Mouse (Mus musculus) intestine, postnatal 0 days (tissue): ENCODE results near the gene Zfp786. TPM values are rescaled to one million over a fixed set of nuclear protein-coding genes. Genes with fewer than 3 reads are reported as not detected.

Source experiments
- ATAC-seq: fragments of 200-750 bp; cut with Nextera tagmentation; 2 replicates; pipeline ENCODE4 v1.8.0; 2017; ENCODE audit warnings: mild to moderate bottlenecking, moderate TSS enrichment, moderate library complexity
- H3K27ac ChIP-seq: fragments of 300-500 bp; sonication (generic); 2 replicates; pipeline ENCODE4 v1.5.1; 2014; ENCODE audit warnings: mild to moderate bottlenecking, low read depth, low read length, moderate library complexity
- H3K27me3 ChIP-seq: fragments of 300-500 bp; sonication (generic); replicated peaks from 2 replicates; pipeline ENCODE4 v1.6.1; 2014; ENCODE audit warnings: low read length, mixed read lengths; ENCODE audit not compliant: control insufficient read depth, insufficient read depth
- H3K36me3 ChIP-seq: fragments of 300-500 bp; sonication (generic); 2 replicates; pipeline ENCODE4 v1.6.1; 2014; ENCODE audit warnings: mild to moderate bottlenecking, moderate library complexity; ENCODE audit not compliant: control insufficient read depth, insufficient read depth
- H3K4me1 ChIP-seq: fragments of 300-500 bp; sonication (generic); replicated peaks from 2 replicates; pipeline ENCODE4 v1.6.1; 2014; ENCODE audit warnings: antibody characterized with exemption, low read length, mixed read lengths; ENCODE audit not compliant: control insufficient read depth, insufficient read depth
- H3K4me2 ChIP-seq: fragments of 300-500 bp; sonication (generic); replicated peaks from 2 replicates; pipeline ENCODE4 v1.6.1; 2014; ENCODE audit warnings: low read depth, mild to moderate bottlenecking, moderate library complexity
- H3K4me3 ChIP-seq: fragments of 300-500 bp; sonication (generic); 2 replicates; pipeline ENCODE4 v1.5.1; 2014; ENCODE audit warnings: low read depth, low read length
- H3K9ac ChIP-seq: fragments of 300-500 bp; sonication (generic); 2 replicates; pipeline ENCODE4 v1.6.1; 2014; ENCODE audit warnings: mild to moderate bottlenecking, low read depth, low read length
- H3K9me3 ChIP-seq: fragments of 300-500 bp; sonication (generic); 2 replicates; pipeline ENCODE4 v1.6.1; 2016; ENCODE audit warnings: mixed run types; ENCODE audit not compliant: control insufficient read depth
- CTCF ChIP-seq: sonication (generic); IDR thresholded peaks from 2 replicates; pipeline ENCODE4 v1.5.1; 2016; ENCODE audit warnings: low read depth, mild to moderate bottlenecking, control low read depth, antibody characterized with exemption, moderate library complexity
- WGBS: fragments of 180-500 bp; shearing (Covaris S2); extraction: QIAGEN DNeasy Blood & Tissue Kit; methylation state at CpG from one replicate; pipeline ENCODE4 v1.1.7; 2014; 5-methylcytosine and 5-hydroxymethylcytosine counted together
- polyA plus RNA-seq: library from polyadenylated mRNA; unstranded; fragments of >200 nt; fragmentation: Nextera tagmentation; extraction: Ambion mirVana; gene quantifications from 2 replicates; pipeline ENCODE4 v1.2.1, GENCODE M21; 2015

Gene Zfp786
- polyA plus RNA-seq = 0.61 and 0.69 TPM in 2 replicates

DNA sequence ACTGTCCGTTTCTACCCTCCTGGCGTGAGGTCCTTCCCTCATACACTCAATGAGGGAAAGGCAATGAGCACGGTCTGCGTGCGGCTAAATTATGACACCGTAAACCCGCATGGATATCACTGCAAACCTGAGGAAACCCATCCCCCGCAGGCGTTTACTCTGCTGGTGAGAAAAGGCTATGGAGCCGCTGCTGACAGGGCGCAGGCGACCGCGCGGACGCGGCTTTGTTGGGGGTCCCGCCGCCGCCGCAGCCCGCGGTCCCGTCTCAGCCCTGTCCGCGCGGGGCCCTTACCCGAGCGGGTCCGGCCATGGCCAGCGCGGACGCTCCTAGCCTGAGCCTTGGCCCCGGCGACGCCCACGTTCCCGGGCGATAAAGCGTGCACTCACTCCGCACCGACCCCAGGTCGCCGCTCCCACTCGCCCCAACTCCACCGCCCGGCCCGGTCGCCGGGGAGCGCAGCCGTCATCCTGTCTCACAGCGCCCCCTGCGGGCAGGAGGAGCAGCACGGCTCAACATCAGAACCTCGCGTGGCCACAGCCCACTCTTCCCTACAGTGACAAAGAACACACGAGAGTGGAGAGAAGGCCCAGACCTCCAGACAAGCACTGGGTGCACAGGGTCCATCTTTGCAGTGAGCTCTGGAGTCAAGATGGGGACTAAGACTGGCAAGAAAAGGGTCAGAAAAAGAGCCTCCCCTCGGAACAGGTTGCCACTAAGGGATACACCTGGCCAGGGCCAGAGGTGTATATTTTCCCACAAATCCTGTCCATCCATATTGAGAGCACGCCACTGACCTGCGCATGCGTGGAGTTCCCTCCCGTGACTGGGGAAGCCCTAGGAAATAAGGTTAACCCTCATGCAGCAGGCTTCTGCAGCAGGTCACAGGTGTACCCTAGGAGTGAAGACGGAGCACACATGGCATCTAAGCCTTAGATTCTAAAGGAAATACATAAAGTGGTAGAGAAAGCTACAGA lies at the start of gene Zfp786:
Gene Zfp786 (minus strand): TSS at position 764 of the 975 bp plus-strand sequence.
- 1% methylated on average over 60 of the region's 64 CpGs for WGBS
- H3K4me3 ChIP-seq = peak within 1 kb of the TSS; percentile 90
- TF ChIP-seq CTCF = peak; percentile 99

DNA sequence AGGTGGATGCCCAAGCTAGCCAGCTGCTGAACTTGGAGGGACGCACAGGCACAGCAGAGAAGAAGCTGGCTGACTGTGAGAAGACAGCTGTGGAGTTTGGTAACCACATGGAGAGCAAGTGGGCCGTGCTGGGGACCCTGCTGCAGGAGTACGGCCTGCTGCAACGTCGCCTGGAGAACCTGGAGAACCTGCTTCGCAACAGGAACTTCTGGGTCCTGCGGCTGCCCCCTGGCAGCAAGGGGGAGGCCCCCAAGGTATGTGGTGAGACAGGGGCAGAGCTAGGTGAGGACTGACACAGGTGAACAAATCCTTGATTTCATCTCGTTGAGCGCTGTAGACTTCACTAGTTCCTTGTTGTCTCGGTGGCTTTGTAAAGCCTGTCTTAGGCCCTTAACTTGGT lies 49.5 kb upstream of the Zfp786 start:
- Histone ChIP-seq H3K4me3 (no peak overlapping the region), H3K36me3 (peaks cover 47% of the 10 kb centered on the region), H3K4me2 (no peak overlapping the region; the same call in 1 of the 2 replicates), H3K27me3 (no peaks in the 10 kb centered on the region), H3K27ac (no peak overlapping the region), H3K9ac (no peak overlapping the region), H3K9me3 (no peaks in the 10 kb centered on the region), H3K4me1 (peaks cover 8% of the 10 kb centered on the region; the same call in 1 of the 2 replicates)
- no peak for ATAC-seq
- TF ChIP-seq CTCF = no peak
- WGBS = 88% methylated on average over 10 of the region's 10 CpGs

More for the DNA sequence above, at the start of gene Zfp786:
- peak within 1 kb of the TSS; percentile 87 for H3K4me2 ChIP-seq
- ATAC-seq = peak; percentile 93
- no peaks in the 10 kb centered on the region for H3K36me3 ChIP-seq
- no peaks in the 10 kb centered on the region for H3K27me3 ChIP-seq
- H3K4me1 ChIP-seq = no peaks in the 10 kb centered on the region
- H3K9ac ChIP-seq = peak within 1 kb of the TSS; percentile 81
- no peaks in the 10 kb centered on the region for H3K9me3 ChIP-seq
- H3K27ac ChIP-seq = peak within 1 kb of the TSS; percentile 41

DNA sequence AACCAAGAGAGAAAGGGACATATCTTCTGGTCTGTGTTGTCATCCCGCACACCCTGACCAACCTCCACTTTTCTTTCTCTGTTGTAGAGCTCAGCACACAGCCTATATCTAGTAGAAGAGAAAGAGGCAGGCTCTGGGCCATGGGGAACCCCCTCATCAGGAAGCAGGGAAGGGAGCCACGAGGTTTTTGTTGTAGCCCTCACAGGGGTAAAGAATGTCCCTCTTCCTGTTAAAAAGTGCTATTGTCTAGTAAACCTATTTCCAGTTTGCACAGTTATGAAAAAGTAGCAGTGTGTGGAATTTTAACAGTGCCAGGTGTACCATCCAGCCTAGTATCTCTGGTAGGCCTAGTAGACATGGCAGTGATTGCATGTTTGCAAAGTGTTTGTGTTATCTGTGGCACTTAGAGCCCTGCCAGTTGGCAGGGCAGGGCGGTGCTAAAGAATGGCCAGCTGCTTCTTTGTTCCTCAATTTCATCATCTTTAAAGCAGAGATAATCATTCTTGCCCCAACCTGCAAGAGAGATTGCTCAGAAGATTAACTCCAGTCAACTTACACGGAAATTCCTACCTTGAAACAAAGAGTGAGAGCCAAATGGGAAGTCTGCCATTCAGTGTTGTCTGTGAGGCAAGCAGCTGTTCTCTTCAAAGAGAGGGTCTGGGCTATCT lies 48.5 kb upstream of the Zfp786 start:
- peak overlapping the region; percentile 17; the same call in 1 of the 2 replicates for H3K9ac ChIP-seq

DNA sequence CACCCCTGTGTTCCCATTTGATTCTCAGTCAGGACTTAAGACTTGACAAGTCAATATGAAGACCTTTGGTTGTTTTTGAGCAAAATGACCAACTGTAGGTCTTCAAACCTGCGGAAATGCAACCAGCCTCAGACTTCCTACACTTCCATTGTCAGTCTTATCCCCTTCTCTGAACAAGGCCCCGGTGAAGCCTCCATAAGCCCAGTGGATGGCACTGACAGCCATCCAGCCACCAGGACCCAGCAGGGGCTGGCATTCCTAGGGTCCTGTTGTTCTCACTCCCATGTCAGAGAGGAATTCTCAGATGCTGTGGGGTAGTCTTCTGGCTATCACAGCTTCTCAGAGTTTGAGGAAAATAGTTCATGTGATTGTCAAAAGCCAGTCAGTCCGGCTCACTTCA lies 47.9 kb upstream of the Zfp786 start:
- TF ChIP-seq CTCF = no peak
- Histone ChIP-seq H3K27ac (peak overlapping the region; percentile 95; the same call in 1 of the 2 replicates), H3K27me3 (no peaks in the 10 kb centered on the region), H3K4me2 (peak overlapping the region; percentile 81), H3K4me3 (peak overlapping the region; percentile 93), H3K36me3 (peaks cover 32% of the 10 kb centered on the region), H3K4me1 (peaks cover 8% of the 10 kb centered on the region; the same call in 1 of the 2 replicates), H3K9me3 (no peaks in the 10 kb centered on the region), H3K9ac (peak overlapping the region; percentile 89)
- ATAC-seq = no peak
- 37% methylated on average over 3 of the region's 3 CpGs for WGBS

More for the DNA sequence above, 48.5 kb upstream of the Zfp786 start:
- Histone ChIP-seq H3K4me2 (peak overlapping the region; percentile 81), H3K9me3 (no peaks in the 10 kb centered on the region), H3K4me3 (0 out of 2 replicates have a peak overlapping the region, but pooled peaks have one; percentile 93), H3K27me3 (no peaks in the 10 kb centered on the region), H3K36me3 (peaks cover 38% of the 10 kb centered on the region), H3K27ac (peak overlapping the region; percentile 35; the same call in 1 of the 2 replicates), H3K4me1 (peaks cover 8% of the 10 kb centered on the region; the same call in 1 of the 2 replicates)
- no peak for TF ChIP-seq CTCF
- ATAC-seq = no peak
- 37% methylated on average over 4 of the region's 4 CpGs for WGBS

DNA sequence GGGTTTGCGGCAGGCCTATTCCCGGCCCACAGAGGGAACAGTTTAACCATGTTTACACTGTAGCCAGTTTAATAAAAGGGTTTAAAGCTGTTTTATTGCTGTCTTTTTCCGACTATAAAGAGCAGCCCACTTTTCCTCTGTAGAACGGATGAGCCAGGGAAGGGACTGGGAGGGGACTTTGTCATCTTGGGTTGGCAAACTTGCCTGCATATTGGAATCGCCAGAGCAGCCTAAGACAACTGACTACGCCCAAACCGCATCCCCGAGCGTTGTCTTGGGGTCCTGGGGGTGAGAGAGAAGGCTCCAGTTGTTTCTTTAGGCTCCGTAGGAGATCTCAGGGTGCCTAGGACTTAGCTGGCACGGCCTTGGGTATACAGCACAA lies 47.5 kb upstream of the Zfp786 start:
- H3K4me2 ChIP-seq = peak overlapping the region; percentile 81

More for the DNA sequence above, 47.5 kb upstream of the Zfp786 start:
- H3K27ac ChIP-seq = peak overlapping the region; percentile 95
- H3K36me3 ChIP-seq = peaks cover 28% of the 10 kb centered on the region
- H3K9me3 ChIP-seq = no peaks in the 10 kb centered on the region
- no peaks in the 10 kb centered on the region for H3K27me3 ChIP-seq
- H3K4me3 ChIP-seq = peak overlapping the region; percentile 93
- peaks cover 8% of the 10 kb centered on the region; the same call in 1 of the 2 replicates for H3K4me1 ChIP-seq
- no peak for ATAC-seq
- no peak for TF ChIP-seq CTCF
- peak overlapping the region; percentile 89 for H3K9ac ChIP-seq
- WGBS = under 1% methylated on average over 11 of the region's 11 CpGs
